Mouse (Mus musculus): ENCODE data around the gene Gm35549.

Gene Gm35549

GRCm38 (mm10) chr9:122826743-122827142 is 17.1 kb downstream of the Gm35549 start:
- no peak for DNase-seq (ENCODE audit: low spot score in 2 of 2)

DNA sequence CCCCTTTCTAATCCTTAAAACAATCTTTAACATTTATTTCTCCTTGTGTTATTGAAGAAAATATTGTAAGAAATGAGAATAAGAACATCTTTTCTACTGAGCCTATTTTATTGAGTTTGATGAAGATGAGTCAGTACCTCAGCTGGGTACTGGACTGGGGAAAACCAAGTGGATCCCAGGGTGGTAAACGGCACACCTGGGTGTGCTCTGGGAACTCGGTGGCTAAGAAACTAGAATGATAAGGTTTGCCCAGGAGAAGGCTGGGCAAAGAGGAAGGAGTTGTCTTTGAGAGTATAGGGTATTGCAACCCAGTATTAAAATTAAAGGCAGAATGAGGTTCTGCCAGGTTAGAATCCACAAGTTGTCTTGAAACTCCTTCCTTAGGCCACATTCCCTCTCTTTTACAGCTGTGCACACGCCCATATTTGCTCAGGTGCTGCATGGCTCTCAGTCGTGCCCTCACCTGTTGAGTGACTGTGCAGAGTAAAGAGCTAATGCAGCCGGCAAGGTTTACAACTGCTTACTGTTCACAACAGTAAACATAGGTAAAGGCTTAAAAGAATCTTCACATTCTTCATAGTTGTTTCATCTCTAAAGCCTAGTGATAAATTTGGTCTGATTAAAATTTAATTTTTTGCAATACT is 20.3 kb downstream of the Gm35549 start:
- no peak for DNase-seq (ENCODE audit: low spot score in 2 of 2)

DNA sequence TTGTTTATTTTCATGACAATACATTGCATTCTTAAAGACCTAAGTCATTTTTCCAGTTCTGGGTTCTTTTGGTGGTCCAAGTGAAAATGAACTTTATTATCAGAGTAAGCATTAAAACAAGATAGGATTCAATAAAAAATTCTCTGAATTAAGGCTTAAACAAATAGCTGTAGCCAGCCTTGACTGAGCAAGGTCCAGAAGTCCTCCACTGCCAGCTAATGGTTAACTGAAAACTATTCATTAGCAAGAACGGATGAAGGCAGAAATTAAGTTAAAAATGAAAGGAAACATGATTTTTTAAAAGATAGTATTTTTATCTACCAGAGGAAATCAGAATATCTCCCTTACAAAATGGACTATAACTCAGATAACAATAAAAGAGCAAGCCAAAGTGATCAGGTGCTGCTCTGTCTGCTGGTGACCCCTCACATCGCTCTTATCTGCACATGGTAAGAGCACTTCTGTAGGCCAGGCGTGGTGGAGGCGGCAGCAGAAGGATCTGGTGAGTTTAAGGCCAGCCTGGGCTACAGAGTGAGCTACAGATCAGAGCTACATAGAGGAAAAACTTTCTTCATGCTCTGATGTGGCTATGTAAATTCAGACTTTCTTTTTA is 28.5 kb downstream of the Gm35549 start:
- no peak for DNase-seq (ENCODE audit: low spot score in 2 of 2)

DNA sequence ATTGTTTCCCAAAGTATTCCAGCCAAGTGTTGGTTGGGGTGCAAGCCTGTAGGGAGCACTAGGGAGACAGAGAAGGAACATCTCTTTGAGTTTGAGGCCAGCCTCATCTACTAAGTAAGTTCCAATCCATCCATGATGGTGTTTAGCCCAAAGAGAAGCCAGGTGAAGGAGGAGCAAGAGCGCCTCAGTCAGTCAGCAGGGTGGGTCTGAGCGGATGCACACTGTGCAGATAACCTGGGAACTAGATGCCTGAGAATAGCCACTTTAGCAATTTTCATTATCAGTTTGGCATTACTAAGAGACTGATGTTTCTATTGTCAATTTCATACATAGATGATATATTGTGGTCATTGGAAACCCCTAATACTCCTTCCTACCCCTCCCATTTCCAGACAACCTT is 29.1 kb downstream of the Gm35549 start:
- DNase-seq (ENCODE audit: low spot score in 2 of 2) = no peak

DNA sequence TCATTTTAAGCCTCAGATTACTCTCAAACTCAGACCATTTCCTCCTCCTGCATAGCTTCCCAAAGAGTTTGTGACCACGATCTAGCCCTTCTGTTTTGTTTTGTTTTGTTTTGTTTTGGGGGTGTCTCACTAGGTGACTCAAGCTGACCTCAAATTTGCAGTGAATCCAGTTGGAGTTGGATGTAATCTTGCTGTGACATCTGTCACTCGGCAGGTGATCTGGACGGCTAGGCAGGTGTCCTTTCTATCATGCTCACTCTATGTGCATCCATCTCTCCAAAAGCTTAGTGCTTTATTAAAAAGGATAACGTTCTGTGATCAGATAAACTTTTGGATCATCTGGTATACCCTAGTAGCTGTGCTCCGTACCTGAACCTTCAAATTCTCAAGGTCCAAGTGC is 31.4 kb downstream of the Gm35549 start:
- DNase-seq (ENCODE audit: low spot score in 2 of 2) = no peak

DNA sequence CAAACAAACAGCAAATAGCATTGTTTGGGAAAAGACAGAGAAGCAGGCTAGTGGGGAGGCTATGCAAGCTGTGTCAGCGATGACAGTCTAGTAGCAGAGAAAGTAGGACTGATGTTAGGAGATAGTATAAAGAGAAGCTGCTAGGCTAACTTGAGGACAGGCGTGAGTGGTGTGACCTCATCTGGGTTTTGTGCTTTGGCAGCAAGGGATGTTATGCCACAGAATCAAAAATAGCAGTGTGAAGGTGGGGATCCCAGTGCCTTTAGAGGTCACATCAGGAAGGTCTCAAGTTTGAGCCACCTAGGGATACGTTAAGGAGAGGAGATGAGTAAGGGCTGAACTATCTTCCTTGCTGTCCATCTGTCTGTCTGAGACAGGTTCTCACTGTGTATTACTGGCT is 33.6 kb downstream of the Gm35549 start:
- DNase-seq (ENCODE audit: low spot score in 2 of 2) = no peak

GRCm38 (mm10) chr9:122807186-122807585 is 36.6 kb downstream of the Gm35549 start:
- no peak for DNase-seq (ENCODE audit: low spot score in 2 of 2)

DNA sequence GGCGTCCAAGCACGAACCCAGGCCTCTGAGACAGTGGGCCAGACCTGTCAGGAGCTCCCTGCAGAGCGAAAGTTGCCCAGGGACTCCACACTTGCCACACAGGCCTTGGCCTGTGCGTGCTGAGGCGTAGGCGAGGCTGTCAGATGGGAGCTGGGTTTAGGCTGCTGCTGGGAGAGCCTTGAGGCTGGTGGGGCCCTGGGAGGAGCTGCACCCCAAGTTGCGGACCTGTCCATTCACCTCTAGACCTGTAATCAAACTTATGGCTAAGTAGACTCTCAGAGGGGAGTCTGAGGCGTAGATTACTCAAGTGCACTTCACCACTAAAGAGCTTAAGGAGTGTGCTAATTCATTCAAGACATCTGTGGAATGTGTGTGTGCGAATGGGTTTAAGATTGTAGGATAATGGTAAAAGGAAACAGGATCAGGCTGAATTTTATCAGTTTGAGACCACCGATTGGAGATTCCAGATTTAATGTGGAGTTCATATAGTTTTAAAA is 37.9 kb downstream of the Gm35549 start:
- DNase-seq (ENCODE audit: low spot score in 2 of 2) = no peak

DNA sequence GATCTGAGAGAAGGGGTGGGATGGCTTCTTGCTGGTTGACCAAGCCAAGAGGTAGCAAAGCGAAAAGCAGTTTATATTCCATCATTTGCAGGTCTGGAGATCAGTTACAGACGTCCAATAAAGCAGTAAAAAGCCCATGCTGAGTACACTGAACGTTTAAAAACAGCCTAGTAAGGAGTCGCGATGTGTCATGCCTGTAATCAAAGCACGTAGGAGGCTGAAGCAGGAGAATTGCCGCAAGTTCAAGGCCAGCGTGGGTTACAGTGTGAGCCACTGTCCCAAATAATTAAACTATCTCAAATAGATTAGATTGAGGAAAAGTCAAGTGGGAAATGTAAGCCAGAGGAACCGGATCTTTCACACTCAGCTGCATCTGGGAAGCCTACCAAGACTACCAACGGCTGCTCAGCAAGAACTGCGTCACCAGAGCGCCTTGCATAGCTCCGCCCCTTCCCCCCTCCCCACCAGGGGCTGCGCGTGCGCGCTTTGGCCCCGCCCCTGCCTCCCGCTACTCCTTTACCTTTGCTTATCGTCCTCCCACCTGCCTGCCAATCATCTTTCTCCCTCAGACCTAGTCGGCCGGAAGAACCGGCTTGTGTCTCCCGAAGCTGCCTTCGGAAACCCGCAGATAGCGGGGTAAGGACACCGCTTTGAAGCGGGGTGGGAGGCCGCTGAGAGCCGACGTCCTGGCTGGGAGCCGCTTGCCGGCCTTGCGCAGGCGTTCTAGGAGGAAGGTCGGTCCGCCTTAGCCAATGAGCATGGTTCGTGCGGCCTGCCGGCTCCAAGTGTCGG is 38.6 kb downstream of the Gm35549 start, which contains the start of gene Tcaim:
Gene Tcaim (plus strand): TSS at position 487 of the 792 bp plus-strand sequence.
- DNase-seq (ENCODE audit: low spot score in 2 of 2) = peak; percentile 84 to 88

DNA sequence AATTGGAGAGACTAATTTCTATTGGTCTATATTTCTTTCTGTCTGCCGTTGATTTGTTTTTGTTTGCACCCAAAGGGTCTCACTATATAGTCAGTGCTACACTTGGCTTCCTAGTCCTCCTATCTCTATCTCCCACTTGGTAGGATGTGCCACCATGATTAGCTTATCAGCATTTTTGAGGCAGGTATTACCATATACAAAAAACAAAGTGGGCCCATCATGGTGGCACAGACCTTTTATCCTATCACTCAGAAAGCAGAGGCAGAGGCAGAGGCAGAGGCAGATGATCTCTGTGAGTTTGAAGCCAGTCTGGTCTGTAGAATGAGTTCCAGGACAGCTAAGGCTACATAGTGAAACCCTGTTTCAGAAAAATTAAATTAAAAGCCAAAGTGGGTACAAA is 57.3 kb downstream of the Gm35549 start:
- DNase-seq (ENCODE audit: low spot score in 2 of 2) = no peak

DNA sequence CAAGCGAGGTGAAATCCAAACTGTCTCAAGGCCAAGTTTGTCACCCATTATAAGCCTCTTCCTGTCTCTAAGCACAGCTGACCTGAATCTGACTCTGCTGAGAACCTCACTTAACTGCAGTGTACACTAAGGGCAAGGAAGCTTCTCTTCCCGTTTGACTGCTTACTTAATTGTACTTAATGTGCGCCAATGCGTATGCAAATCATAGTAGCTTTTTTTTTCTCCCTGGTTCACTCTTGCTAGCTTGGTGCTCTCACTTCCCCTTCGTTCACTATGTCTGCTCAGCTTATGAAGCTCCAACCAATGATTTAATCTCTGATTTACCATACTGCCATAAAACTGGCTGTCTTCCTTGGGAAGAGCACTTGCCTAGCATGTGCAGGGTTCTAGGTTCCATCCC is 58.6 kb downstream of the Gm35549 start:
- no peak for DNase-seq (ENCODE audit: low spot score in 2 of 2)
